Comparison of ENCODE assay signal across 12 mouse cellular contexts in the genomic region with DNA sequence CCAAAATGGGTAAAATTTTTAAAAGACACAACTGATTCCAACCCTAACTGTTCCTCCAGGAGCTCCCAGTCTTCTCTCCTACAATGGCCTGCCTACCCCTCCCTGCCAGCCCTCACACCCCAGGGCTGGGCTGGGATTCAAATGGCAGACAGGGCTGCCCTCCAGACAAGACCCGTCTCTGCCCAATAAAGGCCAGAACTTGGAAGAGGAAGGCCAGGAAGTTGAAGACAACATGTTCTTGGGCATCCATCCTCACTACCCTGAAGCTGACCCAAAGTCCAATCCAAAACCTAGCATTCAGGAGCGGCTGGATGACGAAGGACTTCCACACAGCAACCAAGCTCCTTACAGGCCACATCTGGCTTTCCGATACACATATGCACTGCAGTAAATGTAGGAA.
A peak's percentile ranks its signal among the peaks of the same experiment; 100 is the strongest.
DNase-seq lines count a peak whose midpoint lies in the region; ATAC-seq and TF ChIP-seq lines count a peak whose summit lies in the region.
"Had no signal": no experiment of that assay in that cellular context is flagged by ENCODE, and none has a peak within 500 bp of the region (broad histone marks: within the 10 kb centered on the region; RNA-seq: fewer than 3 reads in every experiment).

No protein-coding gene starts in this region.

- H3K4me2 ChIP-seq in hindbrain, embryonic 13.5 days: no peak overlapping the region
- no peak overlapping the region for H3K4me2 ChIP-seq in hindbrain, embryonic 11.5 days (replicated peaks; ENCODE audit: low read depth, low read length)
- H3K4me2 ChIP-seq in hindbrain, embryonic 16.5 days (ENCODE audit: low read length): no peak overlapping the region
- H3K4me2 ChIP-seq: embryonic facial prominence, embryonic 13.5 days; lung, embryonic 15.5 days had no signal

- 0 out of 2 replicates have a peak overlapping the region, but pooled peaks have one; percentile 14 for H3K27ac ChIP-seq in hindbrain, embryonic 13.5 days
- H3K27ac ChIP-seq in hindbrain, embryonic 11.5 days (ENCODE audit: low read depth, low read length): no peak overlapping the region
- H3K27ac ChIP-seq in spleen, adult 2 months (ENCODE audit: insufficient read depth, low read length): peak overlapping the region; percentile 58
- peak overlapping the region; percentile 59; the same call in 1 of the 2 replicates for H3K27ac ChIP-seq in hindbrain, embryonic 16.5 days (ENCODE audit: low read depth, low read length)
- H3K27ac ChIP-seq: embryonic facial prominence, embryonic 13.5 days; lung, embryonic 15.5 days had no signal

- TF ChIP-seq CTCF in spleen, adult 2 months (IDR thresholded peaks at IDR 0.05; ENCODE audit: extremely low read depth, insufficient read depth, insufficient read length, insufficient replicate concordance): no peak

- no peaks in the 10 kb centered on the region for H3K27me3 ChIP-seq in hindbrain, embryonic 13.5 days
- H3K27me3 ChIP-seq in hindbrain, embryonic 11.5 days (ENCODE audit: control insufficient read depth, insufficient read depth, low read length): no peaks in the 10 kb centered on the region
- H3K27me3 ChIP-seq in spleen, adult 2 months (ENCODE audit: control insufficient read depth, insufficient read depth, low read length): no peaks in the 10 kb centered on the region
- no peaks in the 10 kb centered on the region for H3K27me3 ChIP-seq in hindbrain, embryonic 16.5 days (replicated peaks; ENCODE audit: control insufficient read depth, insufficient read depth, low read length)
- H3K27me3 ChIP-seq: embryonic facial prominence, embryonic 13.5 days; lung, embryonic 15.5 days had no signal

- H3K4me1 ChIP-seq in hindbrain, embryonic 13.5 days (replicated peaks): peaks cover 11% of the 10 kb centered on the region
- no peaks in the 10 kb centered on the region for H3K4me1 ChIP-seq in hindbrain, embryonic 11.5 days (replicated peaks; ENCODE audit: control insufficient read depth, insufficient read depth, low read length)
- peaks cover 35% of the 10 kb centered on the region; the same call in 1 of the 2 replicates for H3K4me1 ChIP-seq in spleen, adult 2 months (ENCODE audit: control insufficient read depth, insufficient read depth, insufficient read length)
- peaks cover 14% of the 10 kb centered on the region for H3K4me1 ChIP-seq in hindbrain, embryonic 16.5 days (ENCODE audit: control insufficient read depth, insufficient read depth, low read depth, low read length)

- no peak for TF ChIP-seq POLR2A in spleen, adult 2 months (IDR thresholded peaks at IDR 0.05; ENCODE audit: low read depth, low read length)

- H3K4me3 ChIP-seq in hindbrain, embryonic 13.5 days: no peak overlapping the region
- no peak overlapping the region for H3K4me3 ChIP-seq in hindbrain, embryonic 11.5 days (ENCODE audit: low read depth, low read length)
- H3K4me3 ChIP-seq in spleen, adult 2 months (ENCODE audit: extremely low read depth, insufficient read depth, insufficient read length): no peak overlapping the region
- no peak overlapping the region for H3K4me3 ChIP-seq in hindbrain, embryonic 16.5 days (ENCODE audit: low read length)
- H3K4me3 ChIP-seq: embryonic facial prominence, embryonic 13.5 days; lung, embryonic 15.5 days had no signal

- DNase-seq in hindbrain, embryonic 11.5 days (ENCODE audit: low spot score): no peak
- no peak for DNase-seq in spleen, adult 2 months (ENCODE audit: low read depth in 1 of 2, low spot score in 2 of 2)
- no peak for DNase-seq in spleen, postnatal 36 days (ENCODE audit: low spot score in 2 of 2)
- no peak for DNase-seq in embryo, embryonic 9.5 days (ENCODE audit: extremely low spot score)
- DNase-seq in yolk sac, embryonic 10.5 days (ENCODE audit: low spot score): no peak
- DNase-seq in adrenal gland, adult (ENCODE audit: inconsistent age in 2 of 2, low spot score in 1 of 2): no peak
- DNase-seq: adrenal gland, postnatal 10 days; thymus, postnatal 14 days had no signal

- no peaks in the 10 kb centered on the region for H3K36me3 ChIP-seq in hindbrain, embryonic 13.5 days
- no peaks in the 10 kb centered on the region for H3K36me3 ChIP-seq in hindbrain, embryonic 11.5 days (ENCODE audit: control insufficient read depth, insufficient read depth, low read length)
- H3K36me3 ChIP-seq in spleen, adult 2 months (ENCODE audit: control insufficient read depth, insufficient read depth, low read length): no peaks in the 10 kb centered on the region
- H3K36me3 ChIP-seq in hindbrain, embryonic 16.5 days (ENCODE audit: control insufficient read depth, insufficient read depth, low read length): no peaks in the 10 kb centered on the region
- H3K36me3 ChIP-seq: embryonic facial prominence, embryonic 13.5 days; lung, embryonic 15.5 days had no signal

- 81% methylated on average over 4 of the region's 4 CpGs for WGBS in hindbrain, embryonic 13.5 days
- WGBS in hindbrain, embryonic 11.5 days: 86% methylated on average over 4 of the region's 4 CpGs
- 89% methylated on average over 4 of the region's 4 CpGs for WGBS in spleen, adult 2 months
- WGBS in hindbrain, embryonic 16.5 days: 72% methylated on average over 4 of the region's 4 CpGs

- no peak overlapping the region for H3K9ac ChIP-seq in hindbrain, embryonic 13.5 days
- no peak overlapping the region for H3K9ac ChIP-seq in hindbrain, embryonic 11.5 days (ENCODE audit: low read depth, low read length)
- H3K9ac ChIP-seq in hindbrain, embryonic 16.5 days (ENCODE audit: low read depth, low read length): no peak overlapping the region
- H3K9ac ChIP-seq: embryonic facial prominence, embryonic 13.5 days; lung, embryonic 15.5 days had no signal

- H3K9me3 ChIP-seq in hindbrain, embryonic 13.5 days: no peaks in the 10 kb centered on the region
- H3K9me3 ChIP-seq in hindbrain, embryonic 11.5 days (ENCODE audit: control insufficient read depth, low read length): no peaks in the 10 kb centered on the region
- H3K9me3 ChIP-seq in hindbrain, embryonic 16.5 days (ENCODE audit: control insufficient read depth, low read length): no peaks in the 10 kb centered on the region
- H3K9me3 ChIP-seq: embryonic facial prominence, embryonic 13.5 days; lung, embryonic 15.5 days had no signal

- no peak for ATAC-seq in hindbrain, embryonic 13.5 days (ENCODE audit: low FRiP score)
- no peak for ATAC-seq in hindbrain, embryonic 11.5 days (ENCODE audit: low FRiP score)
- ATAC-seq in hindbrain, embryonic 16.5 days: peak; percentile 67; the same call in 1 of the 2 replicates
